Mouse (Mus musculus) liver, postnatal 0 days (tissue): ENCODE results near the gene Adprhl1.

ENCODE experiments used
- CTCF ChIP-seq: sonication (generic); IDR thresholded peaks from 2 replicates; pipeline ENCODE4 v1.5.1; 2016; ENCODE audit warnings: antibody characterized with exemption, low read depth
- EP300 ChIP-seq: IDR thresholded peaks from 2 replicates; pipeline ENCODE4 v1.6.1; 2016; ENCODE audit warnings: antibody characterized with exemption, low read depth, mild to moderate bottlenecking

DNA sequence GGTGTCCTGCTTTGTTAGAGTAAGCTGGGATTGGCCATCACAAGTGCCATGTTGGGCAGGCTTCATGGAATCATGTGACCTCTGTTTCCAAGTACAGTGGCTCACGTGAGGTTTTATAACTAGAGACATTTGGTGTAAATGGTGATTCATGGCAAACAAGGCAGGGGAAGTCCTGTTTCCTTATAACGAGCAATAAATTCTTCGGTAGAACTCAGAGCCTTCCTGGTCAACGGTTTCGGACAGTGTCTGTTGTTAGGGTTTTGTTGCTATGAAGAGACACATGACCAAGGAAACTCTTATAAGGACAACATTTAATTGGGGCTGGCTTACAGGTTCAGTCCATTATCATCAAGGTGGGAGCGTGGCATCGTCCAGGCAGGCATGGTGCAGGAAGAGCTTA lies 47.1 kb upstream of the Adprhl1 start:
- TF ChIP-seq CTCF (no peak), EP300 (no peak)
